Mouse (Mus musculus): ENCODE results near the gene Slc39a9. TPM values are rescaled to one million over a fixed set of nuclear protein-coding genes. Genes with fewer than 3 reads are reported as not detected.

Gene Slc39a9
- polyA plus RNA-seq, 1 experiment from 2014 or later: 26.1 TPM

- H3K9ac ChIP-seq (replicated peaks): no peak overlapping the region
- no peaks in the 10 kb centered on the region for H3K36me3 ChIP-seq
- no peak overlapping the region for H3K4me3 ChIP-seq (replicated peaks)
- H3K4me2 ChIP-seq (replicated peaks): no peak overlapping the region
- ATAC-seq: no peak
- H3K4me1 ChIP-seq (replicated peaks): no peaks in the 10 kb centered on the region
- H3K27me3 ChIP-seq: peaks cover 5% of the 10 kb centered on the region; the same call in 1 of the 2 replicates
- WGBS: 56% methylated on average over 2 of the region's 2 CpGs
- H3K27ac ChIP-seq: no peak overlapping the region
- H3K9me3 ChIP-seq: no peaks in the 10 kb centered on the region
These were observed 85.1 kb downstream of the Slc39a9 start for GRCm38 (mm10) chr12:80728814-80729213.

GRCm38 (mm10) chr12:80729758-80730530 is 86.3 kb downstream of the Slc39a9 start:
- WGBS: 85% methylated on average over 12 of the region's 12 CpGs
- H3K4me3 ChIP-seq (replicated peaks): no peak overlapping the region
- peaks cover 5% of the 10 kb centered on the region; the same call in 1 of the 2 replicates for H3K27me3 ChIP-seq
- no peak overlapping the region for H3K9ac ChIP-seq (replicated peaks)
- H3K4me1 ChIP-seq (replicated peaks): no peaks in the 10 kb centered on the region
- ATAC-seq: peak; percentile 5; the same call in 1 of the 2 replicates
- no peaks in the 10 kb centered on the region for H3K36me3 ChIP-seq
- no peaks in the 10 kb centered on the region for H3K9me3 ChIP-seq
- no peak overlapping the region for H3K4me2 ChIP-seq (replicated peaks)
- no peak overlapping the region for H3K27ac ChIP-seq

GRCm38 (mm10) chr12:80730567-80730966 is 86.9 kb downstream of the Slc39a9 start:
- peak overlapping the region; percentile 54 for H3K27ac ChIP-seq
- H3K9ac ChIP-seq (replicated peaks): no peak overlapping the region
- ATAC-seq: peak; percentile 94
- no peak overlapping the region for H3K4me2 ChIP-seq (replicated peaks)
- 5% methylated on average over 9 of the region's 9 CpGs for WGBS
- H3K36me3 ChIP-seq: no peaks in the 10 kb centered on the region
- no peaks in the 10 kb centered on the region for H3K9me3 ChIP-seq
- H3K27me3 ChIP-seq: peaks cover 2% of the 10 kb centered on the region; the same call in 1 of the 2 replicates
- no peak overlapping the region for H3K4me3 ChIP-seq (replicated peaks)
- H3K4me1 ChIP-seq (replicated peaks): peaks cover 2% of the 10 kb centered on the region

Other genes starting within 250 kb of the Slc39a9 start
- 25.8 and 28.2 TPM in 2 replicates for gene Dcaf5, start 207.3 kb upstream of the Slc39a9 start, polyA plus RNA-seq (2015; fragmentation: Nextera tagmentation; extraction: Ambion mirVana)
- gene Exd2, start 180.8 kb upstream of the Slc39a9 start, polyA plus RNA-seq (2015; fragmentation: Nextera tagmentation; extraction: Ambion mirVana): 54.8 and 58.4 TPM in 2 replicates
- 32.1 and 34.7 TPM in 2 replicates for gene Galnt16, start 125.6 kb upstream of the Slc39a9 start, polyA plus RNA-seq (2015; fragmentation: Nextera tagmentation; extraction: Ambion mirVana)
- gene Erh, start 458 bp downstream of the Slc39a9 start, polyA plus RNA-seq (2015; fragmentation: Nextera tagmentation; extraction: Ambion mirVana): 367 and 391 TPM in 2 replicates
- gene Plekhd1, start 48.7 kb downstream of the Slc39a9 start, polyA plus RNA-seq (2015; fragmentation: Nextera tagmentation; extraction: Ambion mirVana): 3.6 and 4.0 TPM in 2 replicates
- 5.5 and 6.6 TPM in 2 replicates for gene Ccdc177, start 116.8 kb downstream of the Slc39a9 start, polyA plus RNA-seq (2015; fragmentation: Nextera tagmentation; extraction: Ambion mirVana)
- gene Susd6, start 146.6 kb downstream of the Slc39a9 start, polyA plus RNA-seq (2015; fragmentation: Nextera tagmentation; extraction: Ambion mirVana): 13.0 and 14.5 TPM in 2 replicates

Measured in midbrain, embryonic 13.5 days (tissue).